Mouse (Mus musculus): Measurements from ENCODE around the gene Tshz2. TPM values are rescaled to one million over a fixed set of nuclear protein-coding genes. Genes with fewer than 3 reads are reported as not detected.

The Tshz2 gene
- total RNA-seq, 1 experiment from 2014 or later, result not detected

DNA sequence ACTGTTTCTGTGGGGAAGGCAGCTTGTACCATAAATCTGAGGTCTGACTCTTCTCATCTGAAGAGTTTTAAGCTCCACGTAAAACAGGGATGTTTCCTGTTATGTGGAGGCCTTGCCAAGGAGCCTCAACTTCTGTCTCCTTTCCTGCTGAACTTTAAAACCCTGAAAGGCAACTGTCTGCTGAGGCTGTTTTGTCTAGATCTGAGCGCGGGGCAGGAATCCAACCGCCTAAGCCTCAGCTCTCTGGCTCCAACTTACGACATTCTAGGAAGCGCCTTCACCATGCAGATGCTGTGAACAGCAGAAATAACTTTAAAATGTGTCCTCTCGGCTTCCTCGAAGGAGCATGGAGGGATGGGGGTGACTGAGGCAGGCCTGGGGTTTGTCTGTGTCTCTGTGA, 318.2 kb downstream of the Tshz2 start:
- ATAC-seq (replicated peaks; ENCODE audit: insufficient number of reproducible peaks, low FRiP score, low TSS enrichment, poor library complexity, severe bottlenecking), result no peak

- no peak for ATAC-seq (replicated peaks; ENCODE audit: insufficient number of reproducible peaks, low FRiP score, low TSS enrichment, poor library complexity, severe bottlenecking)
Observed at GRCm38 (mm10) chr2:169952981-169953380, 320.2 kb downstream of the Tshz2 start.

DNA sequence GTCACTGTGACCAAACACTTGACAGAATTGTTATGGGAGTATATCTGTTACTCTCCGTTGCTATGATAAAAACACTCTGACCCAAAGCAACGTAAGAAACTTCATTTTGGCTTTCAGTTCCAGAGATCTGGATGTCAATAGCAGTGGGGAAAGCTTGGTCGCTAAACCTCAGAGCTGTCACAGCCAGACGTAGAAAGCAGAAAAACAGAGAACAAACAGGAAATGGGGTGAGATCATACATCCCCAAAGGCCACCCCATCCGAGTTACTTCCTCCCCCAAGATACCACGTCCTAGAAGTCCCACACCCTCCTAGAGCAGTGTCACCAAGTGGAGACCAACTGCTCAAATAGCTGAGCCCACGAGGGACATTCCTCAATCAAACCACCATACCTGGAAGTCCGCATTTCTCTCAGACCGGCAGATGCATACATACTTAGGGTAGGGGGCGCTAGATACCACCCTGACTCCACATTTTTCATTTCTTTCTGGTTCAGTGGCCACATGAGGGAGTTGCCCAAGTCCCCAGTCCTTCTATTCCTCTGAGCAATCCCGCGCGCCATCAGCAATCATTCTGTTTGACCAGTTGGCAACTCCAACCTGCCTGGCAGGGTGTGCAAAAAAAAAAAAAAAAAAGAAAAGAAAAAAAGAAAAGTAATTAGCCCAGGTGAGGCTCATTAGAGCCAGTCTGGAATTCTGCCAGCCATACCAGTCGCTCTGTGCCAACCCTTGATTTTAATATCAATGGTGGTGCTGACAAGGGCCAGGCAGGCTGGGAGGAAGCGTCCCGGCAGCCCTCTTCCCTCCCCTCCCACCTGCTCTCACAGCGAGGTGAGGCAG, 326.1 kb downstream of the Tshz2 start:
- no peak for ATAC-seq (replicated peaks; ENCODE audit: insufficient number of reproducible peaks, low FRiP score, low TSS enrichment, poor library complexity, severe bottlenecking)

DNA sequence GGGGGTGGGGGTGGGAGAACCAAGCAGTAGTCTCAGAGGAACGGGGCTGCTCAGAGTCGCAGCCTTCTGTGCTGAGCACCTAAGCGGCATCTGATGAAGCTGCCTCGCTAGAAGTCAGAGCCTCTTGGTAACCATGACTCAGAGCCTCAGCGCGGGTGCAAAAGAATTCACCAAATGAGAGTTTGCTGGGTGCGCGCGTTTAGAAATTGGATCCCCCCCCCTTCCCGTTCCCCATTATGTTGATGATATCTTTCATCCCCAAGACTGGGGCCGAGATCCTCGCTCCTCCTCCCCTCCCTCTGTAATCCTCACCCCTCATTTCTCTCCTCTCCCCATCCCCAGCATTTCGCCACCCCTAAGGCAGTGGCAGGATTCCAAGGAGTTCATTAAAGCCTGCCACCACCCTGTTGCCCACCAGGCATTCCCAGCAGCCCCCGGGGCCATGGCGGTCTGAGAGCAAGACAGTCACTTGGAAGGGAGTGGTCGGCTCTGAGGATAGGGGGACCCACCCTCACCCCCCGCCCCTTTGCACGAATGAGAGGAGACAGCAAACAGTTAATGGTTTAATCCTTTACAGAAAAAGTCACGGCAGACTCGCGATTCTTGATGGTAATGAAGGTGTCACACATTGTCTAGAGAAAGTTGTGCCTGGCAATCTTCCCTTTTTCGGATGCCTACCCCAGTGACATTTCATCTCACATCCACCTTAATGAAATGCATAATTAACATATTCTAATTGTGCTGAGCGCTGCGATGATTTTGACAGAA, 328.8 kb downstream of the Tshz2 start:
- no peak for ATAC-seq (replicated peaks; ENCODE audit: insufficient number of reproducible peaks, low FRiP score, low TSS enrichment, poor library complexity, severe bottlenecking)

- no peak for ATAC-seq (replicated peaks; ENCODE audit: insufficient number of reproducible peaks, low FRiP score, low TSS enrichment, poor library complexity, severe bottlenecking)
Observed at GRCm38 (mm10) chr2:169962231-169962600, 329.4 kb downstream of the Tshz2 start.

DNA sequence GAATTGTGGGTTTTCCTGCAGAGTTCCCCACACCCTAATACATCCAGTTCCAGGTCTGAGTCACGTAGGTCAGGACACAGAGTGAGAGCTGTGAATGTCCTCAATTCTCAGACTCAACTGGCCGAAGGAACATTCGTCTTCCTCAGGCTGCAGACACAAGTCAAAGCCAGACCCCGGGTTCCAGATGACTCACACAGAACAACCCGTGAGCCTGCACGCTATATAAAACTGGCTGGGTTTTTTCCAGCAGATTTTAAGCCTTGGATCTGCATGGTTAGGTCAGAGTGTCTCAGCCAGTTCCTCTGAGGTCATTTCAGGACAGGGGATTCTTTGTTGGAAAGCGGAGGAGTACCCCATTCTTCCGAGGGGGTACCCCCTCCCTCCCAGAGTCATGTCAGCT, 330.0 kb downstream of the Tshz2 start:
- ATAC-seq (replicated peaks; ENCODE audit: insufficient number of reproducible peaks, low FRiP score, low TSS enrichment, poor library complexity, severe bottlenecking), result no peak

- no peak for ATAC-seq (replicated peaks; ENCODE audit: insufficient number of reproducible peaks, low FRiP score, low TSS enrichment, poor library complexity, severe bottlenecking)
Observed at GRCm38 (mm10) chr2:169970481-169970880, 337.7 kb downstream of the Tshz2 start.

DNA sequence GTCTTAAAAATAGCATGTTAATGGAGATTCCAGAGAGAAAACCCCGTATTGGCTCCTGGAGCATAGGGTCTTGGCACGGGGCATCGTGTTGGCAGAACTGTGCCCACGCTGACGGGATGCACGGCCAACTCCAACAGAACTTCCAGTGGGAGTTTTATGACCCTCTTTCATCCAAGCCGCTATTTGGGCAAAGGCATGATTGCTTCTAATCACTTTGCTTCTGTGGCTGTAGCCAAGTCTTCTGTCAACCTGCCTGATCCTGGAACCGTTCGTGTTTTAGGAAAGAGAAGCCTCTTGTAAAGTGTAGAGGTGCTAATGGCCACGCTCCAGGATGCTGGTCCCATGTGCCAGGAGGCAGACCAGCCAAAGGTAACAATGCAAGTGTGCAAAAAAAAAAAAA, 350.1 kb downstream of the Tshz2 start:
- ATAC-seq (replicated peaks; ENCODE audit: insufficient number of reproducible peaks, low FRiP score, low TSS enrichment, poor library complexity, severe bottlenecking), result no peak

DNA sequence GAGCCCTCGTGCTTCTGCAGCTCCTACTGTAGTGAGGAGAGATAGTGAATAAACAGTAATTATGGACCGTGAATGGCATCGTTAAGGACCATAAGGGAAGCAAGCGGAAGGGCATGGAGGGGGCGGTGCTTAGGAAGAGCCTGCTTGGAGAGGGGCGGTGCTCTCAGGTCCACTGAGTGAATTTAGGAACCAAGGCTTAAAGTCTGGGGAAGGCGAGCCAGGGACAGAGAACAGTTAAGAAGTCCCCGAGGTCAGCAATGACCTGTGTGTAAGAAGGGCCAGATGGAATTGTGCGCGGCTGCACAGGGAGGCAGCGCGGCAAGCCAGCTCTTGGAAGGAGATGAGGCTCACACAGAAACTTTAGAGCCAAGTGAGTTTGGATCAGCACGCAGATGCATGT, 354.4 kb downstream of the Tshz2 start:
- no peak for ATAC-seq (replicated peaks; ENCODE audit: insufficient number of reproducible peaks, low FRiP score, low TSS enrichment, poor library complexity, severe bottlenecking)

DNA sequence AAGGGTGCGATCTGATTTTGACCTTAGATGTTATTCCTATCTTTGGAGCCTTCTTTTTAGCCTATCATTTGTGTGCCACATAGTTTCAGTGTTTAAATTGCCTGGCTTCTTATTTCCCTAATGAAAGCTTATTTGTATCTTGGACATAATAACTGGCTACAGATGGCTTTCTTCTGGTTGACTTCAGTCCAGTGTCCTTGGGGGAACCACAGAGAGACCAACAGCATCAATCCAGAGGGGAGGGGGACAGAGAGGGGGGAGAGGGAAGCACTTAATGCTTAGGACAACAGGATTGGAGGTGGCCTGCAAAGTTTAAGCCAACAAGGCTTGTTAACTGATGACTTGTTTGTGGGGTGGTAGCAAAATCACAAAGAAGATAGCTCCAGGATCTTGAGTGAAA, 356.4 kb downstream of the Tshz2 start:
- ATAC-seq (replicated peaks; ENCODE audit: insufficient number of reproducible peaks, low FRiP score, low TSS enrichment, poor library complexity, severe bottlenecking), result no peak

- no peak for ATAC-seq (replicated peaks; ENCODE audit: insufficient number of reproducible peaks, low FRiP score, low TSS enrichment, poor library complexity, severe bottlenecking)
Observed at GRCm38 (mm10) chr2:169990991-169991390, 358.2 kb downstream of the Tshz2 start.

DNA sequence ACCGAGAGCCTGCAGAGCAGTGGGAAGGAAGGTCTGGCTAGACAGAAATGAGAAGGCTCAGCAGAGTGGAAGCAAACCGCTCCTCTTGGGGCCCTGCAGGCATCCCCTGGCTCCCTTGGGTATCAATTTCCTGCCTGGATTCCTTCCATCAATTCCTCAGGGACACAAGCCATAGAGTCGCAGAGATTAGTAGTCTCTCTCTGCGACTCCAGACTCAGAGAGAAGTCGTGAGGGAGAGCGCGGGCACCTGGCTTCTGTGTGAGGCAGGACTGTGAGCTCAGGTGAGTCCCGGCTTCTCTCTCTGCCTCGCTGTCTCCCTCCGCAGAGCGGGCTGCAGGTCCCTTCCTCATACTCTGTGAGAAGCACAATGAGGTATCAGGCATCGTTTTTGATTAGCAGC, 363.2 kb downstream of the Tshz2 start:
- no peak for ATAC-seq (replicated peaks; ENCODE audit: insufficient number of reproducible peaks, low FRiP score, low TSS enrichment, poor library complexity, severe bottlenecking)

- no peak for ATAC-seq (replicated peaks; ENCODE audit: insufficient number of reproducible peaks, low FRiP score, low TSS enrichment, poor library complexity, severe bottlenecking)
Observed at GRCm38 (mm10) chr2:169996501-169997237, 363.9 kb downstream of the Tshz2 start.

GRCm38 (mm10) chr2:169997276-169998049, 364.6 kb downstream of the Tshz2 start:
- ATAC-seq (replicated peaks; ENCODE audit: insufficient number of reproducible peaks, low FRiP score, low TSS enrichment, poor library complexity, severe bottlenecking), result no peak

GRCm38 (mm10) chr2:169998878-169999337, 366.1 kb downstream of the Tshz2 start:
- ATAC-seq (replicated peaks; ENCODE audit: insufficient number of reproducible peaks, low FRiP score, low TSS enrichment, poor library complexity, severe bottlenecking), result no peak

GRCm38 (mm10) chr2:170002594-170003504, 370.0 kb downstream of the Tshz2 start:
- no peak for ATAC-seq (replicated peaks; ENCODE audit: insufficient number of reproducible peaks, low FRiP score, low TSS enrichment, poor library complexity, severe bottlenecking)

- no peak for ATAC-seq (replicated peaks; ENCODE audit: insufficient number of reproducible peaks, low FRiP score, low TSS enrichment, poor library complexity, severe bottlenecking)
Observed at GRCm38 (mm10) chr2:170003666-170004065, 370.9 kb downstream of the Tshz2 start.

DNA sequence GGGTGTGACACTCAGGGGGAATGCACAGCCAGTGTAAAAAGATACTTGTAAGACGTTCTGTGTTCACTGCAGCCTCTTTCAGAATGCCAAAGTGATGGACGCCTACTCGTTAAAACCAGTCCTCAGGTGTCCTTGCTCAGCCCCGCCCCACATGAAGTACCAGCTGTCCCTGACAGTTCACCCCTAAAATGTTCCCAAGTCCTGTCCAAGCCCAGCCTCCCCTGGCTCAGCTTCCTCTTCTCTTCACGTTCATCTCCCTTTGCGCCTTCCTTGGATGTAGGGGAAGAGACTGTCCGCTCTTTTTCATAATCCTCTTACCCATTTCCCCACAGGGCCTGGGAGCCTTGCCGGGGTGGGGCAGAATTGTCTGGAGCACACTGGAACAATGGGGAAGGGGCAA, 374.0 kb downstream of the Tshz2 start:
- no peak for ATAC-seq (replicated peaks; ENCODE audit: insufficient number of reproducible peaks, low FRiP score, low TSS enrichment, poor library complexity, severe bottlenecking)

Measured in monocyte, adult 5-6 weeks (primary cell).